Mouse (Mus musculus): ENCODE measurements around the gene Dhx37.

Dhx37 gene

GRCm38 (mm10) chr5:125370950-125371693 is 62.8 kb downstream of the Dhx37 start:
- in situ Hi-C loops (cut with MboI; ENCODE audit: unreplicated experiment in 2 of 2) = loop anchor here in 1 of 2 experiments (25.0 kb wide), 1 partner anchor 934 kb away; the partner anchor contains the start of genes Kmt5a and Sbno1

- in situ Hi-C loops (cut with MboI; ENCODE audit: unreplicated experiment in 2 of 2) = loop anchor here (5.0 to 25.0 kb wide), 3 partner anchors 96 to 931 kb away; partner anchors contain the start of genes Kmt5a (in 1 of the 2) and Sbno1 (in 1 of the 2)
These were observed 65.4 kb downstream of the Dhx37 start for GRCm38 (mm10) chr5:125368568-125368967.

- in situ Hi-C loops (cut with MboI; ENCODE audit: unreplicated experiment in 2 of 2) = loop anchor here (5.0 to 25.0 kb wide), 3 partner anchors 96 to 931 kb away; partner anchors contain the start of genes Kmt5a (in 1 of the 2) and Sbno1 (in 1 of the 2)
These were observed 65.8 kb downstream of the Dhx37 start for GRCm38 (mm10) chr5:125368156-125368555.

- in situ Hi-C loops (cut with MboI; ENCODE audit: unreplicated experiment in 2 of 2) = loop anchor here (5.0 to 25.0 kb wide), 4 partner anchors 93 to 928 kb away; partner anchors contain the start of genes Kmt5a (in 1 of the 2) and Sbno1 (in 1 of the 2)
These were observed 69.0 kb downstream of the Dhx37 start for GRCm38 (mm10) chr5:125364851-125365429.

GRCm38 (mm10) chr5:125363894-125364293 is 70.0 kb downstream of the Dhx37 start:
- in situ Hi-C loops (cut with MboI; ENCODE audit: unreplicated experiment in 2 of 2) = loop anchor here in 1 of 2 experiments (5.0 to 25.0 kb wide), 2 partner anchors 452 to 927 kb away; partner anchors contain the start of genes Kmt5a and Sbno1
